Mouse (Mus musculus) kidney, embryonic 14.5 days (tissue): Measurements from ENCODE around the gene Kndc1. TPM values are rescaled to one million over a fixed set of nuclear protein-coding genes. Genes with fewer than 3 reads are reported as not detected.

Experiments
- ATAC-seq: fragments of 200-750 bp; cut with Nextera tagmentation; 2 replicates; pipeline ENCODE4 v1.8.0; 2017; ENCODE audit warnings: moderate number of reproducible peaks, mild to moderate bottlenecking, moderate TSS enrichment, moderate library complexity; ENCODE audit not compliant: low FRiP score, low TSS enrichment
- H3K27ac ChIP-seq: fragments of 300-500 bp; sonication (generic); 2 replicates; pipeline ENCODE4 v1.5.1; 2014; ENCODE audit warnings: low read depth, mild to moderate bottlenecking, low read length, moderate library complexity, mixed read lengths
- H3K27me3 ChIP-seq: fragments of 300-500 bp; sonication (generic); 2 replicates; pipeline ENCODE4 v1.6.1; 2014; ENCODE audit warnings: mild to moderate bottlenecking, low read length; ENCODE audit not compliant: control insufficient read depth, insufficient read depth
- H3K36me3 ChIP-seq: fragments of 300-500 bp; sonication (generic); 2 replicates; pipeline ENCODE4 v1.6.1; 2014; ENCODE audit warnings: low read length, mixed read lengths; ENCODE audit not compliant: control insufficient read depth, insufficient read depth
- H3K4me1 ChIP-seq: fragments of 300-500 bp; sonication (generic); 2 replicates; pipeline ENCODE4 v1.6.1; 2014; ENCODE audit warnings: low read length, mixed read lengths; ENCODE audit not compliant: control insufficient read depth, insufficient read depth
- H3K4me2 ChIP-seq: fragments of 300-500 bp; sonication (generic); replicated peaks from 2 replicates; pipeline ENCODE4 v1.6.1; 2014; ENCODE audit warnings: low read depth, mild to moderate bottlenecking, low read length
- H3K4me3 ChIP-seq: fragments of 300-500 bp; sonication (generic); 2 replicates; pipeline ENCODE4 v1.5.1; 2014; ENCODE audit warnings: mild to moderate bottlenecking, low read length
- H3K9ac ChIP-seq: fragments of 300-500 bp; sonication (generic); 2 replicates; pipeline ENCODE4 v1.6.1; 2014; ENCODE audit warnings: low read depth, mild to moderate bottlenecking, low read length, moderate library complexity
- H3K9me3 ChIP-seq: fragments of 300-500 bp; sonication (generic); 2 replicates; pipeline ENCODE4 v1.6.1; 2016; ENCODE audit warnings: low read length; ENCODE audit not compliant: control insufficient read depth
- WGBS: fragments of 180-500 bp; shearing (Covaris S2); extraction: QIAGEN DNeasy Blood & Tissue Kit; methylation state at CpG from one replicate; pipeline ENCODE4 v1.1.7; 2014; 5-methylcytosine and 5-hydroxymethylcytosine counted together
- polyA plus RNA-seq: library from polyadenylated mRNA; unstranded; fragments of >200 nt; fragmentation: Nextera tagmentation; extraction: Ambion mirVana; gene quantifications from 2 replicates; pipeline ENCODE4 v1.2.1, GENCODE M21; 2014

The Kndc1 gene
- 0.14 and 0.18 TPM in 2 replicates for polyA plus RNA-seq

DNA sequence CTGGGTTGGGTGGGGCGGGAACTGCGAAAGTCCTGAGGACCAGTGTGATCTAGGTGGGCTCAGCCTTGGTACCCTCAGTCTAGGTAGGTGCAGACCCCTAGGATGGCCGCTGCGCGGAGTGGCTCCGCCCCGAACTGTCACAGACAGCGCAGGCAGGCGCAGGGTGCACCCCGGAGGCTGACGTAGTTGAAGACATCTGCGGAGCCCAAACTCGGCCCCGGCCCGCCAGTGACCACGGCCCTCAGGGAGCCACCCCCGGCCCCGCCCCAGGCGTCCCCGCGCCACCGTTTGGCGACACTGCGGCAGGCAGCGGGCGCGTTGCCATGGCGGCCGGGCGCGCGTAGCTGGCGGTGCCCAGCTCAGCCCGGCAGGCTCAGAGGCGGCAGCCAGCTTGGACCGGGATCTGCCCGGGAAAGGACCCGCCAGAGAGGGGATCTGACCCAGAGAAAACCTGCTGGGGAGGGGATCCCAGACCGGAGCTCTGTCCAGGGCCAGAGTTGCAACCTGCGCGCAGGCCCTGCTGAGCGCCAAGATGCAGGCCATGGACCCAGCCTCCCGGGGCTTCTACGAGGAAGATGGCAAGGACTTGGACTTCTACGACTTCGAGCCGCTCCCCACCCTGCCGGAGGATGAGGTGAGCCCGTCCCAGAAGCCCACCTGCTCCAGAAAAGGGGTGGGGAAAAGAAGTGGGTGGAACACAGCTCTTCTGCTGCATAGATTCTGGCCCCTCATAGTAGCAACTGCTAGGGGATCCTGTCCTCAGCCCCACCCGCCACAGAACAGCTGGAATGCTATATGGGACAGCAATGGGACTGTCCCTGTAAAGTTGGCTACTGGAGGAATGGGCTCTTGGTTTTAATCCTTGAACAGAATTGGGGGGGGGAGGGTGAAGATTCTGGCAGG lies at the start of gene Kndc1:
Gene Kndc1 (plus strand): TSS at position 42 of the 903 bp plus-strand sequence.
- no peaks in the 10 kb centered on the region for H3K4me1 ChIP-seq
- no peaks in the 10 kb centered on the region for H3K36me3 ChIP-seq
- H3K4me3 ChIP-seq = peak within 1 kb of the TSS; percentile 39
- H3K9ac ChIP-seq = peak within 1 kb of the TSS; percentile 31; the same call in 1 of the 2 replicates
- 1% methylated on average over 50 of the region's 50 CpGs for WGBS
- H3K27ac ChIP-seq = no peak within 1 kb of the TSS
- no peaks in the 10 kb centered on the region for H3K9me3 ChIP-seq
- peak; percentile 74 for ATAC-seq
- H3K4me2 ChIP-seq = peak within 1 kb of the TSS; percentile 75
- H3K27me3 ChIP-seq = peaks cover 45% of the 10 kb centered on the region

DNA sequence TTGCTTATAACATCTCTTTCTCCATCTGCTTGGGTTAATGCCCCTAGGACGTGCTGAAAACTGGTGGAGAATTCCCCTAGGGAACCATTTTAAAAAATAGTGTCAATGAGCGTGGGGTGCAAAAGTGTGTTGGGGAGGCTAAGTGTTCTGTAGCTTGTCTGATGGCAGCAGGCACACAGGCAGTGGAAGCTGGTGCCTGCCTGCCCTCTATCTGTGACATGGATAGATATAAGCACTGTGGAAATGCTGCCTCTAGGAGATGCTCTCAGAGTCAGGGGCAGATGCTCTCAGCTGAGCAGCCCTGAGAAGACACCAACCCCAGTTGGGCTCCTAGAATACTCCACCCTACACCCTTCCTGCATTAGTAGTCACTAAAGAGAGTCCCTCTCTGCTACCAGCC lies 49.4 kb upstream of the Kndc1 start:
- Histone ChIP-seq H3K9ac (no peak overlapping the region), H3K4me1 (0 out of 2 replicates have a peak, but pooled peaks cover 3% of the 10 kb centered on the region), H3K9me3 (no peaks in the 10 kb centered on the region), H3K36me3 (no peaks in the 10 kb centered on the region), H3K4me3 (no peak overlapping the region), H3K27ac (no peak overlapping the region), H3K27me3 (no peaks in the 10 kb centered on the region), H3K4me2 (no peak overlapping the region)
- ATAC-seq = no peak
- WGBS = 81% methylated on average over 2 of the region's 2 CpGs

DNA sequence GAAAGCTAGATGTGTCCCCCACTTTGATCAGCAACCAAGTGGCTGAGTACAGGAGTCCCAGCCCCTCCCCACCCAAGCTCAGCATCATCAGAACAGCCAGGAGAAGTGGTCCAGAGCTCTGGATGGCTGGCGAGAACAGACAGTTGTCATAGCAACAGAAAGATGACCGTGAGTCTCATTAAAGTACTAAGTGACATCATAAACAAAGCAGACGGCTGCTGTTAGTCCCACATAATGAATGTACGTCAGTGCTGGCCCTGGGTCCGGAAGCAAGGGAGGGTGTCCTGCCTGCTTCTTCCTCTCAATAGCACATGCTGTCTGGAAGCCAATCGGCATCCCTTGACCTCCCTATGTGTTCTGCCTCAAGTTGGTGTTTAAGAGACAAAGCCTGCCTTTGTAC lies 44.3 kb upstream of the Kndc1 start:
- Histone ChIP-seq H3K9me3 (no peaks in the 10 kb centered on the region), H3K27me3 (no peaks in the 10 kb centered on the region), H3K4me1 (no peaks in the 10 kb centered on the region), H3K27ac (no peak overlapping the region), H3K4me3 (no peak overlapping the region), H3K4me2 (no peak overlapping the region), H3K36me3 (no peaks in the 10 kb centered on the region), H3K9ac (no peak overlapping the region)
- no peak for ATAC-seq
- WGBS = 21% methylated on average over 6 of the region's 6 CpGs

DNA sequence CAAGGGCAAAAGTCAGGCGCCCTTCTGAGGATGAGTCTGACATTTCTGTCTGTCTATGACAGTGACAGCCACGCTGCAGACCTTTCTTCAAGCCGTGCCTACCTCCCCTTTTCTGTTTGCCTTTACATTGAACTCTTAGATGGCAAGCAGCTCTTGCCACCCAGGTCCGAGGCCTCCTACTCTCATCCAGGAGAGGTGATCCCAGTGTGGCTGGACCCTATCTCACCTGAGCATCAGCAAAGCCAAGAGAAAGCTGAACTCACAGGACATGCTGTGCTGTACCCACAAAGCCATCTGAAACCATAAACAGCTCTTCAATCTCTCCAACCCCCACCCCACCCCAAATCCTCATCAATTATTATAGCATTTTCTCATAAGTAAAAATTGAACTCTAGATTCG lies 43.8 kb upstream of the Kndc1 start:
- Histone ChIP-seq H3K27ac (no peak overlapping the region), H3K4me2 (no peak overlapping the region), H3K9ac (no peak overlapping the region), H3K9me3 (no peaks in the 10 kb centered on the region), H3K27me3 (no peaks in the 10 kb centered on the region), H3K36me3 (no peaks in the 10 kb centered on the region), H3K4me1 (no peaks in the 10 kb centered on the region), H3K4me3 (no peak overlapping the region)
- 78% methylated on average over 5 of the region's 5 CpGs for WGBS
- ATAC-seq = no peak

DNA sequence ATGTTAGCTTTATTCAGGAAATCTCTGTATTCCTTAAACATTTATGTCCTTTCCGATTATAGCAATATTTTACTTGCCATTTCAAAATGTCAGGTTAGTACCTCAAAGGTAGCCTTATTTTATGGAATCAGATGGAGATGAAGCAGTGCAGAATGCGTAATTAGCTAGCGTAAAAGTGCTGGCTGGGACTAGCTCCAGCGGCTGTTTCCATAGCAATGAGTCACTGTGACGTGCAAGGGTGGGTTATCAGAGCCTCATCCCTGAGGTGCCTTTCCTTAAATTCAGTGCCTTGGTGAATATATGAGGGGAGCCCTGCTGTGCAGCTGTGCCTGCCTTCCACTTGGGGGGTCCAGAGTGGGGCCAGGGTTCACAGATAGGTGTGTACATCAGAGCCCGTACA lies 43.4 kb upstream of the Kndc1 start:
- no peak overlapping the region for H3K27ac ChIP-seq
- H3K9me3 ChIP-seq = no peaks in the 10 kb centered on the region
- 66% methylated on average over 6 of the region's 6 CpGs for WGBS
- no peak for ATAC-seq
- no peak overlapping the region for H3K4me3 ChIP-seq
- no peaks in the 10 kb centered on the region for H3K36me3 ChIP-seq
- H3K4me1 ChIP-seq = no peaks in the 10 kb centered on the region
- H3K4me2 ChIP-seq = no peak overlapping the region
- H3K9ac ChIP-seq = no peak overlapping the region
- no peaks in the 10 kb centered on the region for H3K27me3 ChIP-seq

DNA sequence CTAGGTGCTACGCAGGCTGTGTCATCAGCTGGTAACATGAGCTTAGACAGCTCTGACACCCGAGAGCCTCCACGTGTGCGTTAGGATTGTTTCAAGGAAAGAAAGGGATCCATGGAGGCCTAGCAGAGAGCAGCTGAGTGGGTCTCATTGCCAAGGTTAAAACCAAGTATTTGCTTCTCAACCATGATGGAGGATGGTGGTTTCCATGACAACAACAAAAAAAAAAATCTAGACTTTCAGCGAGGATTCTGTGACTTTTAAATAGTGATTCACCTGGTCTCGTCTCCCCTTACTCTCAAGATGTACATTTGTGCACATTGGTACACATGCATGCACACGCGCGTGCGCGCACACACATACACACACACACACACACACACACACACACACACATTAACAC lies 39.2 kb upstream of the Kndc1 start:
- WGBS = 64% methylated on average over 11 of the region's 11 CpGs
- Histone ChIP-seq H3K4me2 (no peak overlapping the region), H3K27ac (no peak overlapping the region), H3K36me3 (no peaks in the 10 kb centered on the region), H3K27me3 (no peaks in the 10 kb centered on the region), H3K4me1 (no peaks in the 10 kb centered on the region), H3K4me3 (no peak overlapping the region), H3K9me3 (no peaks in the 10 kb centered on the region), H3K9ac (no peak overlapping the region)
- no peak for ATAC-seq

DNA sequence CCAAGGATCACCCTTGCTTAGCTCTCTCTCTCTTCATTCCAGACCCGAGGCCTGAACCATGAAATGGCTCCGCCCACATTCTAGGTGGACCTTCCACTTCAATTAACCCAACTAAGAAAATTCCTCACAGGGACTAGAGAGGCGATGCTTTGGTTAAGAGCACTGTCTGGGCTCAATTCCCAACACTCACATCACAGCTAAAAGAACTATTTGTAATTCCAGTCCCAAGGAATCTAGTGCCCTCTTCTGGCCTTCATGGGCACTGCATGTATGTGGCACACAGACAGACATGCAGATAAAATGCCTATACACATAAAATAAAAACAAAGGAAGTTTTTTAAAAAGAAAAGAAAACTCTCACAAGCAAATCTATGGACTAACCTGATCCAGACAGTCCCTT lies 33.1 kb upstream of the Kndc1 start:
- H3K36me3 ChIP-seq = no peaks in the 10 kb centered on the region
- no peak overlapping the region for H3K4me3 ChIP-seq
- no peaks in the 10 kb centered on the region for H3K4me1 ChIP-seq
- no peak overlapping the region for H3K4me2 ChIP-seq
- H3K27me3 ChIP-seq = no peaks in the 10 kb centered on the region
- H3K27ac ChIP-seq = no peak overlapping the region
- WGBS = 30% methylated on average over 3 of the region's 3 CpGs
- no peaks in the 10 kb centered on the region for H3K9me3 ChIP-seq
- ATAC-seq = no peak
- H3K9ac ChIP-seq = no peak overlapping the region

DNA sequence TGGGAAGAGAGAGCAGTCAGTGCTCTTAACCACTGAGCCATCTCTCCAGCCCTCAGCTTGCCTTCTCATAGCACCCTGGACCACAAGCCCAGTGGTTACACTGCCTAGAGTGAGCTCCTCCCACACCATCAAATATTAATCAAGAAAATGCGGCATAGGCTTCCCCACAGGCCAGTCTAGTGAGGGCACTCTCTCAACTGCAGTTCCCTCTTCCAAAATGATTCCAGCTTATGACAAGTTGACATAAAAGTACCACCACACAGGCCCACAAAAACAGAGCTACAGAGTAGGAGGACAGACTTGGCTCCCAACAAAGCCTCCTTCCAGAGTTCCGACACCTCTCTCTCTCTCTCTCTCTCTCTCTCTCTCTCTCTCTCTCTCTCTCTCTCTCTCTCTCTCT lies 31.4 kb upstream of the Kndc1 start:
- H3K27ac ChIP-seq = no peak overlapping the region
- no peak overlapping the region for H3K9ac ChIP-seq
- H3K4me3 ChIP-seq = no peak overlapping the region
- H3K9me3 ChIP-seq = no peaks in the 10 kb centered on the region
- 76% methylated on average over 2 of the region's 2 CpGs for WGBS
- H3K4me1 ChIP-seq = no peaks in the 10 kb centered on the region
- H3K27me3 ChIP-seq = no peaks in the 10 kb centered on the region
- no peak for ATAC-seq
- no peaks in the 10 kb centered on the region for H3K36me3 ChIP-seq
- no peak overlapping the region for H3K4me2 ChIP-seq

DNA sequence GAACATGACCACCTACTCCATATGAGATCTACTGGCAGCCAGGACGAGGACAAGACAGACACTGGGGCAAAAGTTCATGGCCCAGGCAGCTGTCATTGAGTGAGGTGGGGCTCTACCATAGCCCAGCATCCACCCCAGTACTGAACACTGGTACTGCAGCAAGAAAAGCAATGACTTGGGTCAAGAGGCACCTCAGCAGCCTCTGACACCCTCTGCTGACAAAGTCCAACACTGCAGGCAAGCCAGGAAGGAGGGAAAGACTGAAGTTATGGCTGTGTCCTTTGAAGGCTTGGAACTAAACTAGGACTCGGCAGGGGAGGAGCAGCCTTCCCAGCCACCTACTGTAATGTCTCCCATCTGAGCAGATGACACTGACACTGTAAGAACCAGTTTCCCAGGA lies 30.2 kb upstream of the Kndc1 start:
- 68% methylated on average over 2 of the region's 2 CpGs for WGBS
- H3K4me1 ChIP-seq = no peaks in the 10 kb centered on the region

More for the DNA sequence above, 30.2 kb upstream of the Kndc1 start:
- H3K27ac ChIP-seq = no peak overlapping the region
- no peak overlapping the region for H3K4me3 ChIP-seq
- no peak overlapping the region for H3K4me2 ChIP-seq
- no peaks in the 10 kb centered on the region for H3K36me3 ChIP-seq
- no peaks in the 10 kb centered on the region for H3K27me3 ChIP-seq
- no peak for ATAC-seq
- no peaks in the 10 kb centered on the region for H3K9me3 ChIP-seq
- H3K9ac ChIP-seq = no peak overlapping the region
